Mouse (Mus musculus) v-Abl transformed pro-B cells (cell line): ENCODE data around the gene Uvssa.

Experiments used
- in situ Hi-C, 2 experiments: fragments of 400-800 bp; cut with MboI; formaldehyde crosslinking; loops; one replicate each; pipeline ENCODE4 v1.15.1; 2025; ENCODE audit not compliant: unreplicated experiment in 2 of 2

Uvssa gene

DNA sequence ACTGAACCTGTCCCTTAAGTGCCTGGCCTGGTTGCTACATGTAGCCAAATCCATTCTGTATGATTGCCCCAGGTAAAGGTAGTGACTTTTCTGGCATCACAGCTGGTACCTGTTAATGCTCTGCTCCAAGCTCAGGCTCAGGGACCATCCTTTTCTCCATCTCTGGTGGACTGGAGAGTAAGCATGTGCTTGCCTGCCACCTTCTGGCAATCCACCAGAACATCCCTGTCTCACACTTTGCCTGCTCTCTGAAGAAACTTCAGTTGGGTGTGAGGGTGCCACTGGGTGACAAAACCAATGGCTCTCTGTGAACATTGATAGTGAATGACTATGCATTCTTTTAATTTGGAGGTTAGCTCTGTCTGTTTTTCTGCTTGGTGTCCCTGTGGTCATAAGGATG is 7.2 kb upstream of the Uvssa start:
- in situ Hi-C loops, result loop anchor here in 1 of 2 experiments (5.0 kb wide), 1 partner anchor 34 kb away; the partner anchor contains the start of gene Maea

DNA sequence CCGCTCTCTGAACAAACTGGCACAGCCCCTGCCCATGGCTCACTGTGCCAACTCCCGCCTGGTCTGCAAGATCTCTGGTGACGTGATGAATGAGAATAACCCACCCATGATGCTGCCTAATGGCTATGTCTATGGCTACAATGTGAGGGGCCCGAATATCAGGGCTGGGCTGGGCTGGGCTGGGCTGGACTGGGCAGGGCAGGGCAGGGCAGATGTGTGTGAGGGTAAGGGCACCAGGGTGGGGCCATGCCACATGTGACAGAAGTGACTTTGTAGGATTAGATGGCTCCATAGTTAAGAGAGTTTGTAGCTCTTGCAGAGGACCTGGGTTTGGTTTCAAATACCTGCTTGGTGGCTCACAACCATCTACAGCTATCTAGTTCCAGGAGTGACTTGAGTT is 6.7 kb upstream of the Uvssa start:
- in situ Hi-C loops, result loop anchor here in 1 of 2 experiments (5.0 kb wide), 1 partner anchor 34 kb away; the partner anchor contains the start of gene Maea

GRCm38 (mm10) chr5:33372331-33373038 is 5.9 kb upstream of the Uvssa start:
- in situ Hi-C loops, result loop anchor here in 1 of 2 experiments (5.0 kb wide), 1 partner anchor 35 kb away; the partner anchor contains the start of gene Maea

- in situ Hi-C loops, result loop anchor here (5.0 kb wide), 3 partner anchors 100 to 175 kb away; no protein-coding TSS in a partner anchor
Observed at GRCm38 (mm10) chr5:33377176-33377575, 1.2 kb upstream of the Uvssa start.

- in situ Hi-C loops, result loop anchor here (5.0 kb wide), 3 partner anchors 101 to 176 kb away; no protein-coding TSS in a partner anchor
Observed at GRCm38 (mm10) chr5:33377801-33378301, 498 bp upstream of the Uvssa start.

GRCm38 (mm10) chr5:33387550-33387949 is 9.2 kb downstream of the Uvssa start:
- in situ Hi-C loops, result loop anchor here in 1 of 2 experiments (5.0 kb wide), 1 partner anchor 110 kb away; no protein-coding TSS in a partner anchor

DNA sequence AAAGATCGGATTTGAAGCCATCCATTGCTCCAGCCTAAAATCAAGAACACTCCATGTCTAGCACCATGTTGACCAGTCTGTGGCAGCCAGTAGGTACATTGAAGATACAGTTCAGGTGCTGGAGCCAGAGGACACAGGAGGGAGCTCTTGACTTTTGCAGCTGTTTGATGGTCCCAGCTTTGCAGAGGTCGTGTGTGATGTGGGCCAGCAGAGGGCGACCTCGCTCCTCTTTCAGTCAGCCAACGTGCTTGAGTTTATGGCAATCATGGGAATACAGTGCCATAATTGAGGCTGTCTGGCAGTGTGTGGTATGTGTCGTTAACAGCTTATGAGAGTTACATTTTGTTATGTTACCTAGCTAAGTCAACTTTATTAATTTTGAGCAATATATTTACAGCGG is 15.5 kb downstream of the Uvssa start:
- in situ Hi-C loops, result loop anchor here (5.0 to 10.0 kb wide), 4 partner anchors 51 to 193 kb away; no protein-coding TSS in a partner anchor

DNA sequence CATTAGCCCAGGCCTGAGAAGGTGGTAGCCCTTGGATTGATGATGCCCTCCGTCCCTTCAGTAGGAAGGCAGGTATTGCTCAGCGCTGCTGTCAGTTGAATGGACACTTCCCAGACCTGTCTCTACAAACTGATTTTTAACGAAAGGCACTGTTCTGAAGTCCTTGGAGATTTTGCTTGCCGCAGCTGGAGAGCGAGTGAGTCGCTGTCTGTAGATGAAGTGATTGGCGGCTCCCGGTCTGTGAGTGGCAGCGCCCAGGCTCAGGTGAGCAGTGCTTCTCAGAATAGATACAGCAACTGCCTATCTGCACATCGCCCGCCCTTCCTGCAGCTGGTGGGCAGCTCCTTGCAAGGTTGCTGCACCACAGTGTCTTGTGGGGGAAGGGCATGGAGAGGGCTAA is 17.3 kb downstream of the Uvssa start:
- in situ Hi-C loops, result loop anchor here in 1 of 2 experiments (5.0 to 10.0 kb wide), 2 partner anchors 49 to 102 kb away; no protein-coding TSS in a partner anchor

GRCm38 (mm10) chr5:33396828-33397227 is 18.5 kb downstream of the Uvssa start:
- in situ Hi-C loops, result loop anchor here in 1 of 2 experiments (5.0 to 10.0 kb wide), 2 partner anchors 48 to 100 kb away; no protein-coding TSS in a partner anchor

- in situ Hi-C loops, result loop anchor here in 1 of 2 experiments (25.0 kb wide), 2 partner anchors 561 to 1286 kb away; no protein-coding TSS in a partner anchor
Observed at GRCm38 (mm10) chr5:33400819-33401218, 22.5 kb downstream of the Uvssa start.

DNA sequence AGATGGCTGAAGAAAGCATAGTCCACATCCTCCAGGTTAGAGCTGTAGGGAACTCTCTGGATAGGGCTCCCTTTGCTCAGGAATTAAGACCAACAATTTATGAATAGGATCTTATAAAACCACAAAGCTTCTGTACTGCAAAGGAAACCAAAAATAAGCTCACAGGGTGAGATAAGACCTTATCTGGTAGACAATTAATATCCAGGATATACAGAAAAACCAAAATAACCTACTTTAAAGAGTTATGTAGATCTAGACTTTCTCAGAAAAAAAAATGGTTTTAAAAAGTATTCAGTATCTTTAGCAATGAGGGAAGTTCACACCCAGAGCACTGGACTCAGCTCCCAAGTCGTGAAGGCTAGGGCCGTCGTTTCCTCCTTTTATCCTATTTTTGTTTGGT is 42.0 kb downstream of the Uvssa start:
- in situ Hi-C loops, result loop anchor here in 1 of 2 experiments (25.0 kb wide), 2 partner anchors 542 to 1267 kb away; no protein-coding TSS in a partner anchor

GRCm38 (mm10) chr5:33427461-33427860 is 49.1 kb downstream of the Uvssa start:
- in situ Hi-C loops, result no loop called here

DNA sequence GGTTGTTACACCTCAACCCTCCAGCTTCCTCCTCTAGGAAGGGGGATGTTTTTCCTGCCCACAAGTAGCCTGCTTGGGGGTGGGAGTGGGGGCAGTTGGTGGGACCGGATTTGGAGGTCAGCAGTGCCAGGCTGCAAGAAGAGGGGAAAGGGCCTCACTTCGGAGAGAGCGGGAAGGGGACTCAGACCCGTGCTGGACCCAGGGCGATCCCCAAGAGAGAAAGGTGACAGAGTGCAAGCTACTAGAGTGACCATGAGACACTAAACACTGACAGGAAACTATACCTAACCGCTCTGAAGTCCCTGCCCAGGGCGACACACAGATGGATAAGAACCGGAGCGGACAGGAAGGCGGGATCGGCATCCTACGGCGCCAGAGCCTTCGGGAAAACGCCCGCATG is 51.8 kb downstream of the Uvssa start:
- in situ Hi-C loops, result no loop called here

- in situ Hi-C loops, result no loop called here
Observed at GRCm38 (mm10) chr5:33430511-33431172, 52.3 kb downstream of the Uvssa start.

GRCm38 (mm10) chr5:33431173-33432005 is 53.0 kb downstream of the Uvssa start:
- in situ Hi-C loops, result no loop called here

- in situ Hi-C loops, result no loop called here
Observed at GRCm38 (mm10) chr5:33432057-33432935, 53.9 kb downstream of the Uvssa start.

- in situ Hi-C loops, result no loop called here
Observed at GRCm38 (mm10) chr5:33433201-33434138, 55.1 kb downstream of the Uvssa start, which contains the start of gene Nkx1-1. Gene Nkx1-1, minus strand, starts transcription at chr5:33433976.
